Mouse (Mus musculus) MEL (cell line): Measurements from ENCODE around the gene Atl2. TPM values are rescaled to one million over a fixed set of nuclear protein-coding genes. Genes with fewer than 3 reads are reported as not detected.
A peak's percentile ranks its signal among the peaks of the same experiment; 100 is the strongest.

Source experiments
- DNase-seq: peaks from one replicate; pipeline ENCODE4 v3.0.0; 2011; ENCODE audit warnings: low read depth, low spot score
- H3K27ac ChIP-seq: 2 replicates; pipeline ENCODE4 v1.5.1; 2012; ENCODE audit warnings: low read depth, mild to moderate bottlenecking, control low read depth, low read length, moderate library complexity; ENCODE audit not compliant: control insufficient read depth
- H3K27me3 ChIP-seq, 2 experiments: fragments of 150-350 bp in 1 of 2; sonication (generic) in 1 of 2; 2 replicates each; pipeline ENCODE4 v1.6.1; 2012; ENCODE audit warnings: low read length in 2 of 2, mild to moderate bottlenecking in 2 of 2, improper control_type of control experiment in 1 of 2, moderate library complexity in 1 of 2; ENCODE audit not compliant: insufficient read depth in 2 of 2, control insufficient read depth in 1 of 2
- H3K36me3 ChIP-seq, 2 experiments: 2 replicates each; pipeline ENCODE4 v1.6.1; 2012 to 2014; ENCODE audit warnings: low read length in 2 of 2, improper control_type of control experiment in 1 of 2, inconsistent platforms in 1 of 2, mild to moderate bottlenecking in 1 of 2; ENCODE audit not compliant: insufficient read depth in 2 of 2, control insufficient read depth in 1 of 2
- H3K4me1 ChIP-seq, 2 experiments: fragments of 150-350 bp in 1 of 2; sonication (generic) in 1 of 2; 2 replicates each; pipeline ENCODE4 v1.6.1; 2012; ENCODE audit warnings: low read length in 2 of 2, improper control_type of control experiment in 1 of 2, mild to moderate bottlenecking in 1 of 2; ENCODE audit not compliant: insufficient read depth in 2 of 2, control insufficient read depth in 1 of 2
- H3K4me3 ChIP-seq, 2 experiments: fragments of 150-350 bp in 1 of 2; sonication (generic) in 1 of 2; 2 replicates each; pipeline ENCODE4 v1.5.1; 2012; ENCODE audit warnings: low read depth in 2 of 2, low read length in 2 of 2, mild to moderate bottlenecking in 2 of 2, moderate library complexity in 2 of 2, control low read depth in 1 of 2, improper control_type of control experiment in 1 of 2; ENCODE audit not compliant: control insufficient read depth in 1 of 2, insufficient read depth in 1 of 2
- H3K79me2 ChIP-seq: 2 replicates; pipeline ENCODE4 v1.6.1; 2012; ENCODE audit warnings: mild to moderate bottlenecking, low read length, moderate library complexity; ENCODE audit not compliant: control insufficient read depth, poor library complexity, insufficient read depth
- H3K9ac ChIP-seq: 2 replicates; pipeline ENCODE4 v1.6.1; 2012; ENCODE audit warnings: low read depth, mild to moderate bottlenecking, control low read depth, low read length, moderate library complexity; ENCODE audit not compliant: control insufficient read depth, poor library complexity, severe bottlenecking
- H3K9me3 ChIP-seq: fragments of 150-350 bp; sonication (generic); replicated peaks from 2 replicates; pipeline ENCODE4 v1.6.1; 2012; ENCODE audit warnings: mild to moderate bottlenecking, low read length, improper control_type of control experiment, moderate library complexity; ENCODE audit not compliant: insufficient read depth
- CHD1 ChIP-seq: IDR thresholded peaks from 2 replicates; pipeline ENCODE4 v1.6.1; 2012; ENCODE audit warnings: low read depth, mild to moderate bottlenecking, inconsistent platforms, low read length, improper control_type of control experiment
- CHD2 ChIP-seq: IDR thresholded peaks from 2 replicates; pipeline ENCODE4 v1.6.1; 2011; ENCODE audit warnings: low read length, improper control_type of control experiment
- CTCF ChIP-seq, 3 experiments: IDR thresholded peaks in 2 of 3; conservative IDR thresholded peaks in 1 of 3; 2 replicates each; pipeline ENCODE4 v1.5.1; 2011 to 2012; ENCODE audit warnings: low read length in 3 of 3, low read depth in 2 of 3, mild to moderate bottlenecking in 2 of 3, improper control_type of control experiment in 1 of 3, inconsistent platforms in 1 of 3, mixed read lengths in 1 of 3, moderate library complexity in 1 of 3; ENCODE audit not compliant: control insufficient read depth in 1 of 3, insufficient read depth in 1 of 3, poor library complexity in 1 of 3, severe bottlenecking in 1 of 3
- E2F4 ChIP-seq: IDR thresholded peaks from 2 replicates; pipeline ENCODE4 v1.6.1; 2011; ENCODE audit warnings: low read depth, low read length, improper control_type of control experiment, borderline replicate concordance
- EP300 ChIP-seq, 2 experiments: IDR thresholded peaks; 2 replicates each; pipeline ENCODE4 v1.6.1; 2011; ENCODE audit warnings: improper control_type of control experiment in 2 of 2, low read length in 2 of 2, low read depth in 1 of 2, mild to moderate bottlenecking in 1 of 2
- ETS1 ChIP-seq: IDR thresholded peaks from 2 replicates; pipeline ENCODE4 v1.6.1; 2012; ENCODE audit warnings: low read depth, mild to moderate bottlenecking, inconsistent platforms, low read length, improper control_type of control experiment, moderate library complexity
- GATA1 ChIP-seq: IDR thresholded peaks from 2 replicates; pipeline ENCODE4 v1.6.1; 2011; ENCODE audit warnings: low read depth, low read length, improper control_type of control experiment
- HCFC1 ChIP-seq: IDR thresholded peaks from 2 replicates; pipeline ENCODE4 v1.6.1; 2012; ENCODE audit warnings: low read depth, mild to moderate bottlenecking, inconsistent platforms, low read length, improper control_type of control experiment, moderate library complexity
- JUND ChIP-seq: IDR thresholded peaks from 2 replicates; pipeline ENCODE4 v1.6.1; 2011; ENCODE audit warnings: low read depth, mild to moderate bottlenecking, improper control_type of control experiment, low read length
- KAT2A ChIP-seq: conservative IDR thresholded peaks from 2 replicates; pipeline ENCODE4 v1.6.1; 2012; ENCODE audit warnings: low read depth, low read length, improper control_type of control experiment, inconsistent platforms
- MAFK ChIP-seq: IDR thresholded peaks from 2 replicates; pipeline ENCODE4 v1.6.1; 2011; ENCODE audit warnings: low read depth, mild to moderate bottlenecking, low read length, improper control_type of control experiment, borderline replicate concordance
- MAX ChIP-seq: IDR thresholded peaks from 2 replicates; pipeline ENCODE4 v1.6.1; 2011; ENCODE audit warnings: low read length, improper control_type of control experiment
- MAZ ChIP-seq: IDR thresholded peaks from 2 replicates; pipeline ENCODE4 v1.6.1; 2012; ENCODE audit warnings: low read depth, mild to moderate bottlenecking, inconsistent platforms, low read length, improper control_type of control experiment
- MEF2A ChIP-seq: IDR thresholded peaks from 2 replicates; pipeline ENCODE4 v1.6.1; 2014; ENCODE audit warnings: low read depth, mild to moderate bottlenecking, inconsistent platforms, low read length, improper control_type of control experiment; ENCODE audit not compliant: poor library complexity, insufficient replicate concordance, severe bottlenecking; ENCODE audit errors: extremely low read depth
- MXI1 ChIP-seq: IDR thresholded peaks from 2 replicates; pipeline ENCODE4 v1.6.1; 2011; ENCODE audit warnings: mild to moderate bottlenecking, low read depth, low read length, improper control_type of control experiment
- MYB ChIP-seq: IDR thresholded peaks from 2 replicates; pipeline ENCODE4 v1.6.1; 2011; ENCODE audit warnings: mild to moderate bottlenecking, low read depth, low read length, improper control_type of control experiment
- MYC ChIP-seq: IDR thresholded peaks from 2 replicates; pipeline ENCODE4 v1.6.1; 2011; ENCODE audit warnings: low read depth, mild to moderate bottlenecking, low read length, improper control_type of control experiment, moderate library complexity
- NELFE ChIP-seq: IDR thresholded peaks from 2 replicates; pipeline ENCODE4 v1.6.1; 2011; ENCODE audit warnings: low read depth, low read length, improper control_type of control experiment
- NRF1 ChIP-seq: IDR thresholded peaks from 2 replicates; pipeline ENCODE4 v1.6.1; 2014; ENCODE audit warnings: low read depth, mild to moderate bottlenecking, inconsistent platforms, low read length, improper control_type of control experiment, moderate library complexity; ENCODE audit not compliant: poor library complexity, insufficient read depth, severe bottlenecking
- POLR2A ChIP-seq, 2 experiments: IDR thresholded peaks; 2 replicates each; pipeline ENCODE4 v1.6.1; 2011 to 2012; ENCODE audit warnings: low read length in 2 of 2, mild to moderate bottlenecking in 2 of 2, control low read depth in 1 of 2, improper control_type of control experiment in 1 of 2, low read depth in 1 of 2, moderate library complexity in 1 of 2; ENCODE audit not compliant: control insufficient read depth in 1 of 2, insufficient read depth in 1 of 2, poor library complexity in 1 of 2
- POLR2AphosphoS2 ChIP-seq: IDR thresholded peaks from 2 replicates; pipeline ENCODE4 v1.6.1; 2011; ENCODE audit warnings: low read length, improper control_type of control experiment
- POLR2AphosphoS5 ChIP-seq: IDR thresholded peaks from 2 replicates; pipeline ENCODE4 v1.6.1; 2012; ENCODE audit warnings: low read depth, borderline replicate concordance, mild to moderate bottlenecking, inconsistent platforms, low read length, moderate library complexity, mixed read lengths
- RAD21 ChIP-seq: IDR thresholded peaks from 2 replicates; pipeline ENCODE4 v1.6.1; 2011; ENCODE audit warnings: mild to moderate bottlenecking, low read depth, low read length, improper control_type of control experiment
- RCOR1 ChIP-seq: IDR thresholded peaks from 2 replicates; pipeline ENCODE4 v1.6.1; 2012; ENCODE audit warnings: low read depth, mild to moderate bottlenecking, inconsistent platforms, low read length, improper control_type of control experiment
- SIN3A ChIP-seq: IDR thresholded peaks from 2 replicates; pipeline ENCODE4 v1.6.1; 2012; ENCODE audit warnings: low read length, improper control_type of control experiment, inconsistent platforms
- SMC3 ChIP-seq: IDR thresholded peaks from 2 replicates; pipeline ENCODE4 v1.6.1; 2011; ENCODE audit warnings: low read depth, low read length, improper control_type of control experiment
- TAL1 ChIP-seq: IDR thresholded peaks from 2 replicates; pipeline ENCODE4 v1.6.1; 2012; ENCODE audit warnings: mild to moderate bottlenecking, inconsistent platforms, low read length, moderate library complexity, mixed read lengths
- TBP ChIP-seq: IDR thresholded peaks from 2 replicates; pipeline ENCODE4 v1.8.0; 2011; ENCODE audit warnings: low read depth, low read length, improper control_type of control experiment
- TCF12 ChIP-seq: IDR thresholded peaks from 2 replicates; pipeline ENCODE4 v1.6.1; 2014; ENCODE audit warnings: low read depth, mild to moderate bottlenecking, inconsistent platforms, low read length, improper control_type of control experiment, moderate library complexity
- UBTF ChIP-seq: IDR thresholded peaks from 2 replicates; pipeline ENCODE4 v1.6.1; 2012; ENCODE audit warnings: low read depth, mild to moderate bottlenecking, inconsistent platforms, low read length, improper control_type of control experiment, moderate library complexity, borderline replicate concordance; ENCODE audit not compliant: insufficient read depth
- USF1 ChIP-seq: IDR thresholded peaks from 2 replicates; pipeline ENCODE4 v1.6.1; 2014; ENCODE audit warnings: low read depth, mild to moderate bottlenecking, inconsistent platforms, low read length, improper control_type of control experiment, moderate library complexity
- USF2 ChIP-seq, 2 experiments: IDR thresholded peaks; 2 replicates each; pipeline ENCODE4 v1.6.1; 2011 to 2012; ENCODE audit warnings: improper control_type of control experiment in 2 of 2, low read length in 2 of 2, borderline replicate concordance in 1 of 2, inconsistent platforms in 1 of 2, low read depth in 1 of 2, mild to moderate bottlenecking in 1 of 2; ENCODE audit not compliant: insufficient read depth in 1 of 2
- ZC3H11A ChIP-seq: IDR thresholded peaks from 2 replicates; pipeline ENCODE4 v1.6.1; 2012; ENCODE audit warnings: low read depth, mild to moderate bottlenecking, inconsistent platforms, low read length, improper control_type of control experiment
- ZKSCAN1 ChIP-seq: IDR thresholded peaks from 2 replicates; pipeline ENCODE4 v1.6.1; 2012; ENCODE audit warnings: low read depth, mild to moderate bottlenecking, inconsistent platforms, low read length, improper control_type of control experiment, moderate library complexity
- ZMIZ1 ChIP-seq: IDR thresholded peaks from 2 replicates; pipeline ENCODE4 v1.6.1; 2012; ENCODE audit warnings: low read depth, mild to moderate bottlenecking, inconsistent platforms, low read length, improper control_type of control experiment, moderate library complexity
- ZNF384 ChIP-seq: IDR thresholded peaks from 2 replicates; pipeline ENCODE4 v1.6.1; 2012; ENCODE audit warnings: low read depth, mild to moderate bottlenecking, inconsistent platforms, low read length, improper control_type of control experiment
- polyA plus RNA-seq, 2 experiments: library from polyadenylated mRNA; stranded (reverse) in 1 of 2; unstranded in 1 of 2; fragments of >175 nt in 1 of 2; fragments of >200 nt in 1 of 2; gene quantifications; 2 replicates each; pipeline versions ENCODE4 v1.2.1 to v1.2.4; 2012; ENCODE audit warnings: low replicate concordance in 2 of 2, low read depth in 1 of 2; ENCODE audit not compliant: insufficient read length in 2 of 2, insufficient read depth in 1 of 2, missing spikeins in 1 of 2
- total RNA-seq: library from RNA; depleted of rRNA; stranded (reverse); fragments of 300-350 nt; gene quantifications from 2 replicates; pipeline ENCODE4 v1.2.3, GENCODE M21; 2012; rRNA removed

The Atl2 gene
- total RNA-seq (28.9 and 29.5 TPM in 2 replicates), polyA plus RNA-seq (100 to 1,000 TPM in 1 of 2 experiments, 10 to 100 TPM in 1; 43.3 to 118 TPM)

- peak; percentile 96 for DNase-seq
- peak within 1 kb of the TSS; percentile 71 to 92 for H3K4me3 ChIP-seq
- H3K27ac ChIP-seq = peak within 1 kb of the TSS; percentile 80
- no peaks in the 10 kb centered on the region for H3K9me3 ChIP-seq
- H3K79me2 ChIP-seq = peaks cover 47% of the 10 kb centered on the region
- H3K9ac ChIP-seq = peak within 1 kb of the TSS; percentile 92
- H3K4me1 ChIP-seq = peaks cover 10 to 36% of the 10 kb centered on the region in 2 experiments
- peaks cover 0 to 48% of the 10 kb centered on the region in 2 experiments; a peak in 2 of 4 replicates for H3K36me3 ChIP-seq
- H3K27me3 ChIP-seq = no peaks in the 10 kb centered on the region
- TF ChIP-seq MAZ (peak; percentile 68; the same call in 1 of the 2 replicates), CHD1 (no peak), USF2 (IDR thresholded peaks at IDR 0.05; ENCODE audit: borderline replicate concordance in 1 of 2, insufficient read depth in 1 of 2, low read depth in 1 of 2, low read length in 2 of 2) (no peak), MYB (no peak), TBP (peak; percentile 86), GATA1 (peak; percentile 57; the same call in 1 of the 2 replicates), TCF12 (peak; percentile 82), NRF1 (peak; percentile 55), HCFC1 (peak; percentile 87), ZNF384 (no peak), EP300 (IDR thresholded peaks at IDR 0.05; ENCODE audit: low read depth in 1 of 2, low read length in 2 of 2) (no peak; a peak in 1 of 4 replicates), POLR2A (IDR thresholded peaks at IDR 0.05; ENCODE audit: control insufficient read depth in 1 of 2, insufficient read depth in 1 of 2, low read depth in 1 of 2, low read length in 2 of 2, poor library complexity in 1 of 2) (peak; percentile 88 to 90), MAFK (no peak), ZMIZ1 (peak; percentile 89), ETS1 (peak; percentile 63; the same call in 1 of the 2 replicates), CTCF (IDR thresholded peaks at IDR 0.05 in 2 of 3, conservative IDR thresholded peaks at IDR 0.05 in 1 of 3; ENCODE audit: control insufficient read depth in 1 of 3, insufficient read depth in 1 of 3, low read depth in 2 of 3, low read length in 3 of 3, poor library complexity in 1 of 3, severe bottlenecking in 1 of 3) (no peak), JUND (no peak), MYC (no peak), MXI1 (no peak; the same call in none of the 2 replicates), SMC3 (no peak; the same call in 1 of the 2 replicates), POLR2AphosphoS2 (peak; percentile 85; the same call in 1 of the 2 replicates), KAT2A (no peak; the same call in 1 of the 2 replicates), RAD21 (no peak), CHD2 (no peak), POLR2AphosphoS5 (no peak), USF1 (0 out of 2 replicates have a peak, but pooled peaks have one; percentile 38), TAL1 (no peak), E2F4 (peak; percentile 72; the same call in 1 of the 2 replicates), SIN3A (peak; percentile 96), ZKSCAN1 (no peak), NELFE (peak; percentile 88), RCOR1 (peak; percentile 47; the same call in 1 of the 2 replicates), UBTF (no peak), MAX (no peak; the same call in none of the 2 replicates), ZC3H11A (no peak), MEF2A (no peak)
Observed at GRCm38 (mm10) chr17:79895911-79896423, at the start of gene Atl2. Gene Atl2, minus strand, starts transcription at chr17:79896123.
